Mouse (Mus musculus): Measurements from ENCODE around the gene Hoxb6.
A peak's percentile ranks its signal among the peaks of the same experiment; 100 is the strongest.

The Hoxb6 gene

DNA sequence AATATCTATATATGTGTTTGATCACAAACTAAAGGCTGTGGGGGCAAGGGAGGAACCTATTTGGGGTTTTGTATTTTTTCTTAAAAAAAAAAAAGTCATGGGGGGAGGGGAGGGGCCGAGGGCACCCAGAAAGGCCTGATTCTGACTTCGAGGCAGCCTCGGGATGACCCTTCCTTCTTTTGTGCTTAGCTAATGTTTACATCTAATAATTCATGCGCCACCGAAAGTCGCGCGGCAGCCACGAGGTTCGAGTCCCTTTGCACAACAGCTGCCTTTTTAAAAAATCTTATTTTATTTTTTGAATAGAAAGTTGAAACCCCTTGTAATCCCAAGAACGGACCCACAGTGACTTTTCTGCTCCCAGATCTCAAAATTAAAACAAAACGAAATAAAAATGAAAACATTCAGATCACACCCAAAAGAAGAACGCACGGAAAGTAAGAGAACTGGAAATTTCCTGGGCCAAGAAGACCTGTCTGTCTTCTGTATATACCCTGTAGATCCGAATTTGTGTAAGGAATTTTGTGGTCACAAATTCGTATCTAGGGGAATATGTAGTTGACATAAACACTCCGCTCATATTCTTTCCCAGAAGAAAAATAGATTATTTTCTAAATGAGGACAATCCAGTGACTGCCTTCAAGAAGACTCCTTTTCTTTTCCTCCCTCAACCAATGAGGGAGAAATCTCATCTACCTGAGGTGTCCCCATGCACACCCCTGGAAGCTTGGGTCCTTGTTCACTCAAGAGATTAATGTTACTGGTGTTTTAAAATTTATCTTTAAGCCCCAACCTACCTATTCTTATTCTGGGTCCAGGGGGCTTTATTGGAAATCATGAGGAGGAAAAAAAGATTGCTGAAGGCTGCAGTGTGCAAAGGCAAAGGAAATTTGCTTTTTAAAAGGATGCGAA, 24.7 kb downstream of the Hoxb6 start:
- DNase-seq (ENCODE audit: low spot score in 2 of 2): no peak

DNA sequence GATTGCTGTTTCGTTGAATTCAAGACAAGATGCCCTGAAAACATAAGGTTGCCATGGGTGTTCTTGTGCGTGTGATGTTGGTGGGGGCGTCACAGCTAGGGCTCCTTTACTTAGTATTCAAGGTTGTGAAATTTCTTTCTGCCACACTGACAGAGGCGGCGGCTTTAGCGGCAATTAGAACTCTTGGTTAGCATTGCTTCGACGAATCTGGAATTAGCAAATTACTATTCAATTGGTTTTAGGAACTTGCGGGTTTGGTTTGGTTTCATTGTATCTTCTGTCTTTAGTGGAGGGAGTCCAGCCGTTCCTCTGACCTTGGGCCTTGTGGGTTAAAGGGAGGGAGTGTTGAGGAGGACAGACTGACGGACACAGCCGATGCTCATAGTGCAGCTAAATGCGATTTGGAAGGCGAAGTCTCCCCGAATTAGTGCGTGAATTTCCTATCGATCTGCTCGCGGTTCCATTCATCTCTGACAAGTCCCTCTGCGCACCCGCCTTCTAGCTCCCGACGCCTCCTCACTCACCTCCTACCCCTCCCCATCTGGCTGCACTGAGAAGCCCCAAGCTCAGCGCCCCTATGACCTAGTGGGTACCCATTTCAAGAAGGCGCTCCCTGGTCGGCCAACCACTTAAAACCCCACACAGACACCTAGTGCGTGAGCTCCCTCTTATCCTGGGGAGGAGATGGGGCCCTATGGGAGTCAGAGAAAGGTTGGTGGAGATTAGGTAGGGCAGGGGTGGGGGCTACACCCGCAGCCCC, 25.5 kb downstream of the Hoxb6 start, which contains the start of gene Hoxb4:
TSS of gene Hoxb4 (plus strand) at position 660 of the 760 bp plus-strand sequence.
- DNase-seq (ENCODE audit: low spot score in 2 of 2): no peak

DNA sequence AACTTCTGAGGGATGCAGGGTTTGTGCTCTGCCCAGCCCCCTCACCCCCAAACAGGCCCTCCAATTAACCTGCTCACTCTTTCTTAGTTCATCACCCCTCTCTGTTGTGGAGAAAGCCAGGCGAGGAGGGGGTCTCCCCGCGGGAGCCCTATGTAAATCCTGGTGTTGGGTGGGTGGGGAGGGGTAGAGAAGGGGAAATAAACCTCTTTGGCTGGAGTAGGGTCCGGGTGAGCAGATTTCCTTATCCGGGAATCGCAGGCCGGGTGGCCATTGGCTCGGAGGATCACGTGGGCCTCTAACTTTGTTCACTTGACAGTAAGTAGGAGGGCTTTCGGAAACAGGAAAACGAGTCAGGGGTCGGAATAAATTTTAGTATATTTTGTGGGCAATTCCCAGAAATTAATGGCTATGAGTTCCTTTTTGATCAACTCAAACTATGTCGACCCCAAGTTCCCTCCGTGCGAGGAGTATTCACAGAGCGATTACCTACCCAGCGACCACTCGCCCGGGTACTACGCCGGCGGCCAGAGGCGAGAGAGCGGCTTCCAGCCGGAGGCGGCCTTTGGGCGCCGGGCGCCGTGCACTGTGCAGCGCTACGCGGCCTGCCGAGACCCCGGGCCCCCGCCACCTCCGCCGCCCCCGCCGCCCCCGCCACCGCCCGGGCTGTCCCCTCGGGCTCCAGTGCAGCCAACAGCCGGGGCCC, 26.2 kb downstream of the Hoxb6 start:
- DNase-seq (ENCODE audit: low spot score in 2 of 2): peak; percentile 53 to 58

DNA sequence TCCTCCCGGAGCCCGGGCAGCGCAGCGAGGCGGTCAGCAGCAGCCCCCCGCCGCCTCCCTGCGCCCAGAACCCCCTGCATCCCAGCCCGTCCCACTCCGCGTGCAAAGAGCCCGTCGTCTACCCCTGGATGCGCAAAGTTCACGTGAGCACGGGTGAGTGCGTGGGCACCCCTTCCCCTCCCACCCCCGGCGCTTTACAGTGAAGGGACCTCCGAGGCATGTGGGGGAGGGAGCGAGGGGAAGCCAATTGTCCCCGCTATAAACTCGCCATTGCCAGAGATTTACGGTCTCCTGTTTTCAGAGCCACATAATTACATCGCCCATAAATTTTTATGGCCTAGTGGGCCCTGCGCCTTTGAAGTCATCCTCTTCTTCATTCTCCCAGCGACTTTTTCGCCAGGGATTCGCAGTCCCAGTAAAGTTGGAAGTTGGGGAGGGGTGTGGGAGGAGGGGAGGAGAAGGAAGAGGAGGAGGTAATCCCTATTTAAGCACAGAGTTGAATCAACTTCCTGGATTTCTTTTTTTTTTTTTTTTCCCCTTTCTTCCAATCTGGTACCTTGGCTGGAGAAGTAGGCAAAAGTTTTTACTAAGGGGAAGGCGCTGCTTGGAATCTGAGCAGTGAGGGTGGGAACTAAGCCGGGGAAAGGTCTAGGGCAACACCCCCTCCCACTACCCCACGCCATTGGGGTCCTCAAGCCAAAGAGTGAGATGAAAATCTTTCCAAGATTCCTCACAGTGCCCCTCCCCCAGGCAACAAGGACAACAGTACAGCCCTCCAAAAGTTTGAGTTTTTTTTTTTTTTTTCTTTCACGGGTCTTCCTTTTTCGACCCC, 27.0 kb downstream of the Hoxb6 start:
- no peak for DNase-seq (ENCODE audit: low spot score in 2 of 2)

DNA sequence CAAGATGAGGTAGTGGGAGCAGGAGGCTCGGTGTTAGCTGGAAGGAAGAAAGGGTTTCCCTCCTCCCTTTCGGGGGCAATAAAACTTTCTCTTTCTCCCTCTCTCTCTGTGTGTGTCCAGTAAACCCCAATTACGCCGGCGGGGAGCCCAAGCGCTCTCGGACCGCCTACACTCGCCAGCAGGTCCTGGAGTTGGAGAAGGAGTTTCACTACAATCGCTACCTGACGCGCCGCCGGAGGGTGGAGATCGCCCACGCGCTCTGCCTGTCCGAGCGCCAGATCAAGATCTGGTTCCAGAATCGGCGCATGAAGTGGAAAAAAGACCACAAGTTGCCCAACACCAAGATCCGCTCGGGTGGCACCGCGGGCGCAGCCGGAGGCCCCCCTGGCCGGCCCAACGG, 27.6 kb downstream of the Hoxb6 start:
- DNase-seq (ENCODE audit: low spot score in 2 of 2): no peak

DNA sequence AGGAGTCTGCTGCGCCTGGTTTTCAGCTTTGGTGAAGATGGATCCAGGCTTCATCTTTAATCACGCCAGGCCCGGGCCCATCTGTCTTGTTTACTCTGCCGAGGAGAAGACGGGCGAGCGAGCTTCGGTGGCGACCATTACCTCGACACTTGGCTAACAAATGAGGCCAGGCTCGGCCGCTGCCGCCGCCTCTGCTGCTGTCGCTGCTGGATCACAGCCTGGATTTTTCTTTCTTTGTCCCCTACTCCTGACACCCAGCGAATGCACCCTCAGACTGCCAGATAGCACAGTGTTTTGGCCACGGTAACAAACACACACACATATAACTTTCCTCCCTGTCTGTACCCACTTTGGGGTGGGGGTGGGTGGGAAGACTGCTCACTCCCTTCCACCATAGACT, 28.4 kb downstream of the Hoxb6 start:
- DNase-seq (ENCODE audit: low spot score in 2 of 2): no peak

DNA sequence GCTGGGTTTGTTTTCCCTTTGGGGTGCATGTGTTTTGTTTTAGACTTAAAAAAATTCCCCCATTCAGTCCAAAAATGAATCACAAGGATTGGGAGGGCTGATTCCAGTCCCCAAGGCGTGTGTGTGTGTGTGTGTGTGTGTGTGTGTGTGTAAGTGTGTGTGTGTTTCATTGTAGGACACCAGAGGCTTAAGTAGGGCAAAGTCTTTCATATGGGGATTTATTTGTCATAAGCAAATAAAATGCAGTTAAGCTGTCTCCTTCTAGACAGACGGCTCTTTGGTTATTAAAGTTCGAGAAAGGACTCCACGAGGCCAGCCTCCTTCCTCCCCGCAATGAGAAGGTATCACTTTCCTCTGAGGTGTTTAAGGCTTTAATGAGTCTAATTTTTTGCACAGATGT, 29.6 kb downstream of the Hoxb6 start:
- no peak for DNase-seq (ENCODE audit: low spot score in 2 of 2)

DNA sequence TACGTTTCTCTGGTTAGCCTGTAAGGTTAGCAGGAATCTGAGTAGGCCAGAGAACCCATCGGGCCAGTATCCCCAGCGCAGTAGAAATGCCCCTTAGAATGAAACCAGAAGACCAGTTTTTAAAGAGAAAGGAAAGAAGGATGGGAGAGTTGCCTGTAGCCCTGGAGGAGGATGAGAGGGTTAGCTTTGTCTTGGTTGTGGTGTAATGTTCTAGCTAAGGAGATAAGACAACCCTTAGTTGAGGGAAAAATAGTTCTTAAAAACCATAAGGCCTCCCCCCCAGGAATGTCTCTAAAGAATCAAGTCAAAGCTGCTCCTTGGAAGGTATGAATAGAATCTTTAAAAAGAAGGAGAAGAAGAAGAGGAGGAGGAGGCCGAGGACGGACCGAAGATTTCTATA, 30.5 kb downstream of the Hoxb6 start:
- DNase-seq (ENCODE audit: low spot score in 2 of 2): no peak

DNA sequence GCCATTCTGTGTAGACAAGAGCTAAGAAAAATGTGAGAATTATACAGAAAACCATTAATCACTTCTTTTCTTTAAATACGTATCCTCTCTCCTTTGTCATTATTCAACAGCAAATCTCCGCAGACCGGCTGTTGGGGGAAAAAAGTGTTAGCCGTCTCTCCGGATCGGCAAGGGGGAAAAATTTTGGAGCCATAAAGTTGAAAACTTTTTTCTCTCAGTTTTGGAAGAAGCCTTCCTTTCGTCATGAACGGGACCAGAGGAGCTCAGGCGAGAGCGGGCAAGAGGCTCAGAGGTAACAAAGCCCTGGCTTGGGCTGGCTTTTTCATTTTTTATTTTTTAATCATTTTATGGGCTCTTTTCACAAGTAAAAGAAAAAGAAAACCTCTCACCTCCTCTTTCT, 30.9 kb downstream of the Hoxb6 start, which contains the start of gene Hoxb3:
TSS of gene Hoxb3 (plus strand) at position 173 of the 400 bp plus-strand sequence.
- no peak for DNase-seq (ENCODE audit: low spot score in 2 of 2)

DNA sequence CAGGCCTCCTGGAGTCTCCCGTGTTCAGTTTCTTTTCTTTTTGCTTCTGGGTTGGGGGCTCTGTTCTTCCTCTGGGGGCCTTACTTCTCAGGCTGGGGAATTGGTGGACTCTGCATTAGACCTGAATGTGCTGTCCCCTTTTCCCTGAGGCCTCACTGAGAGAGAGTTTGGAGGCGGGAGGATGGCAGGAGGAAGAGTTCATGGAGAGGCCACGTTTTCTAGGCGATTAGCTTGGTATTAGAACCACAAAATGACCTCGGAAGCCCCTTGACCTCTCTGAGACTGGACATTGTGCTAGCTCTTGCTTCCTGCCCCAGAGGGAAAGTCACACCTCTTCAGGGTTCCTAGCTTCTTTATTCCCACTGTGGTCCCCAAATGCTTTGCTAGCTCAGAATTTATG, 31.8 kb downstream of the Hoxb6 start:
- DNase-seq (ENCODE audit: low spot score in 2 of 2): no peak

DNA sequence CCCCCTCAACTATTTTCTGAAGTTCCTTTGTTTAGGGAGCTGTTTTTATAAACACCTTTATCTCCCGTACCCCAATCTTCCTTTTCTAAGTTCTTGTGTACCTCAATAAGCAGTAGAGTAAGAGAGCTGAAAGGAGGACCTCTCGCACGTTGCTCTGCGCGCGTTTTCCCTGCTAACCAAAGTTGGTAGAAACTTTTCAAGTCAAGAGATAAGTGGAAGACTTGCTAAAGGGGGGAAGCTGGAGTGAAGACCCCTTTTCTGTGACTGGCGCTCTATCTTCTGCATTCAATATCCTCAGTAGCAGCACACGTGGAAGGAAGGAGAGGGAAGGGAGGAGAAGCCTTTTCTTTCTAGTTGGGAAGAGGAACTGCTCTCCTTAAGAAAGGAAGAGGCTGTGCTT, 32.7 kb downstream of the Hoxb6 start:
- DNase-seq (ENCODE audit: low spot score in 2 of 2): no peak

DNA sequence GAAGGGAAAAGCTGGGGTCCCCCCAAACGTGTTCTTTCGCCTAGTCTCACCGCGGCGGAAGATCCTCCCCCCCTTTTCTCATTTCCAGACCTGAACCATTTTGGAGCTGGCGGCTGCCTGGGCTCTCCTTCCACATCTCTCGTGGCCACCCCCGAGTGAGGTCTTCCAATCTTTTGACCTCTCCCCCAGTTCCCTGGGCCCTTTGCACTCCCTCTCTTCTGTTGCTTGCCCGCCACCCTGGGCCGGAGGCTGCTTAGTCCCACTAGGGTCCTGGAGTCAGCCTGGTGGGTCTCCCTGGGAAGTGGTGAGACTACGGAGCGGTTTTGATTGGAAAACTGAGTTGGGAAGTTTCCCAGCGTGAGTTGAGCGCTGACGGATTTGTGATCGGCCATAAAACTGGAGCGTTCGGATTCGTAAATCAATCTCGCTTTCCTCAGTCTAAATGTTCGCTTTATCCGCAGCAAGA, 33.5 kb downstream of the Hoxb6 start:
- no peak for DNase-seq (ENCODE audit: low spot score in 2 of 2)

DNA sequence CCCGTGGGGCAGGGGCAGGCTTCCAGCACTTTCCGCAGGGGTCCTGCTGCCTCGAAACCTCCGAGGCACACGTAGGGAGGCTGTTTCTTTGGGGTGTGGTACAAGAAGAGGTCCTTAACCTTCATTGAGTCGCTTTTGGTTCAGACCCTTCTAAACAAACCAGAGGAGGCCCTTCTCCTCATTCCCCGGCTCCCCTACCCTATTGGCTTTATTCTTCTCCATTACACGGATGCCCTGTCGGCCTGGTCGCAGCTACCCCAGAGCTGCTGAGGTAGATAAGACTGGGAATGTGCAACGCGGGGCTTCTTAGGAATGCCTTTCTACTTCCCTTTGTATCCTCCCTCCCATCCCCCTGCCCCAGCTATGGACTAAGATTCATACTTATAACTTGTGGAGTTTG, 34.4 kb downstream of the Hoxb6 start:
- no peak for DNase-seq (ENCODE audit: low spot score in 2 of 2)

DNA sequence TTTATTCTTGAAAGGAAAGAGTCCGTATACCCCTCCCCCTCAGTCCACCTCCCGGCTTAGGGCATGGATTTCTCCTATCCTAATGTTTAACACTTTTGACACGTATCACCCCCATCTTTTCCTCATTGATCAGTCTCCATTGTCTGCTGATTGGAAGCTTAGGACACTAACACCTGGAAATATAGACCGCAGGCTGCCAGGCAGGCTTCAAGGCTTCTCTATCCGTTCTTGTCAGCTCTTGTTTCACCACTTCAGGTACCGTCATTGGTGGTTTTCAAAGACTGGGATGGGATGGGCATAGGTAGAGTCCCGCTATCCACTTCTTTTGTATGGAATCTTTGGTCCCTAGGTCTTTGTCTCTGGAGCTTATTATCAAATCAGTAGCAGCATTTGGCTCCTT, 34.8 kb downstream of the Hoxb6 start:
- DNase-seq (ENCODE audit: low spot score in 2 of 2): no peak

DNA sequence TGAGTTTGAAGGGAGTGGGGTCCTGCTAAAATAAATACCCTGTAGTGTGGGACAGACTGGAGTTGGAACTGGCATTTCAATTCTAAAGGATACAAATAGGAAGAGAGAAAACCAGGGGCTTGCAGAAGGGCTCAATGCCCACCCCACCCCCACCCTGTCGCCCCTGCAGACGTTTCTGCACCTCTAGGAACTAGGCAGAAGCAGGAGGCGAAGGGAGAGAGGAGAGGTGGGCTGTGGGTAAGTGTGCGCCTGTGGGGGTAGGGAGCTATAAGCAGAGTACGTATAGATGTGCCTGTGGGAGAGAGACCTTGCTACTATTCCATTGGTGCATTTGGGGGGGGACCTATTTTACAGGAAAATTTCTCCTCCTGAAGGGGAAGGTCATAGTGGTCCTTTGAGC, 35.5 kb downstream of the Hoxb6 start:
- no peak for DNase-seq (ENCODE audit: low spot score in 2 of 2)

DNA sequence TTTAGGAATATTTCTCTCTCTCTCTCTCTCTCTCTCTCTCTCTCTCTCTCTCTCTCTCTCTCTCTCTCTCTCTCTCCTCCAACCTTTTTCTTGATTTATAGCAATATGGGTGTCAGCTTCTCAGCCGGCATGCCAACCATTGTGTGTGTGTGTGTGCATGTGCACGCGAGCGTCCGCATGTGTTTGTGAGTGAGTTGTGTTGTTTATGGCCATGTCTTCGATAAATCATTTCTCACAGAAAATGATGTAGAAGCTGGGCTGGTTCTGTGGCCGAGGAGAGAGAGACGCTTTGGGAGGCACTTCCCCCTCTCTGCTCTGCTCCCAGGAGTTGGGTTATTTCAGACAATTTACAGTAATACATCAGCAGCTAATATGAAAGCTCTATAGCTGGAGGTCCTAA, 36.3 kb downstream of the Hoxb6 start:
- no peak for DNase-seq (ENCODE audit: low spot score in 2 of 2)

DNA sequence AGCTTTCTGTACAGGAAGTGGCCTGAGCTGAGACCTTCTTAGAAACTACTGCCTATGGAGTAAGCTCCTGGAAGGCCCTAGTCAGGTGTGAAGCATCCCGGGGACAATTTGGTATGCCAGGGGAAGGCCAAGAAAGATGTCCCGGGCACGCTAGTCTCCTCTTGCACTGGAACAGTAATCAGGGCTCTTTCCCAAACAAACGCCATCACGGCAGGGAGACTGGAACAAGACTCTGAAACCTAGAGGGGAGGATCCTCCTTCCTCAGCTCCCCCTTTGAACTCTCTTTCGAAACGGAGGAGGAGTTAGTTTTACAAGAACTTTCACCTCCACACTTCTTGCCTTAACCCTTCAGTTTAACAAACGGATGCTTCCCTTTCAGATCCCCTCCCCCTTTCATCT, 39.8 kb downstream of the Hoxb6 start:
- DNase-seq (ENCODE audit: low spot score in 2 of 2): no peak

DNA sequence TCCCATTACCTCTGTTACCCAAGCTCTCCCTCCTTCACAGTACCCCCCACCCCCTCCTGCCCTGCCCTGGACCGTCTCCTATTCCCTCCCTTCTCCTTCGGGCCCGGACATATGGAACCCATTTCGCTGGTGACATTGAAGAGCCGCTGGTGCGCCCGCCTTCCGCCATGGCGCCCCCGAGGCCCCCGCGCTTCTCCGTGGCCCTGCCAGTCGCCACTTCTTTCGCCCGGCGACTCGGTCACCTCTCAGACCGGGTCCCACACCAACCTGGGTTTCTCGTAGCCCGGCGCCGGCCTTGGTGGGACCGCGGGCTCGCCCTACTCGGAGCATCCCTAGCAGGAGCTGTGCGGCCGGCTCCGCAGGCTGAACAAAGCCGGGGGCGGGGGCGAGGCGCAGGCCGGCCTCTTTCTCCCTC, 40.3 kb downstream of the Hoxb6 start:
- no peak for DNase-seq (ENCODE audit: low spot score in 2 of 2)

DNA sequence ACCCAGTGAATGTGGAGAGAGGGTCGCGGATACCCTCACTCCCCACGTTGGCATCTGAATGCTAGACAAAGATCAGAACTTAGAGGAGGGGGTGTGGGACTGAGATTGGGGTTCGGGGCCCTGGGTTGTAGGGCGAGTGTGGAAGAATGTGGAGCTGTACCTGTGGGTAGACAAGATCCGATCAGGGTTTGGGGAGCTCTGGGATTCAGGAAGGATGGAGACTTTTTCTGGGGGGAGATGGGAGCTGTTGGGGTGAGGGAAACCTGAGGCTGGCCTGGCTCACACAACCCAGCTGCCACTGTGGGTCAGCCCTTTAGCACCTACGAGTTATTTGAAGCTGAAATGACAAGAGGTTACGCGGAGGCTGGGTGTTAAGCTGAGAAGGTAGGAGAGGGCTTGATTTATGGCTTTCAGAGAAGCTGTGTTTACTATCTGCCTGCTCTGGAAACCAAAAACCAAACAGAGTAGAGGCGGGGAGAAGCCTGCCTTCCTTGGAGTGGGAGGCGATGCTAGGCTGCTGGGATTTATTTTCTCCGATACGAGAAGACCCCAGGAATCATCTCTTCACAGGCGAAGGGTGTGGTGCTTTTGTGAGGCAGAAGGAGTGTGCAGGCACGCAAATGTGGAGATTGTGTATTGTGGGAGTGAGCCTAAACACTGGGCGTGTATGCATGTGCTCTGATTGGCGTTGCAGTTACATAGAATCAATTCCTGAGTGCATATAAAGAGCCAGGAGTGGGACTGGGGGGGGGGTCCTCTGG, 41.1 kb downstream of the Hoxb6 start:
- DNase-seq (ENCODE audit: low spot score in 2 of 2): no peak

DNA sequence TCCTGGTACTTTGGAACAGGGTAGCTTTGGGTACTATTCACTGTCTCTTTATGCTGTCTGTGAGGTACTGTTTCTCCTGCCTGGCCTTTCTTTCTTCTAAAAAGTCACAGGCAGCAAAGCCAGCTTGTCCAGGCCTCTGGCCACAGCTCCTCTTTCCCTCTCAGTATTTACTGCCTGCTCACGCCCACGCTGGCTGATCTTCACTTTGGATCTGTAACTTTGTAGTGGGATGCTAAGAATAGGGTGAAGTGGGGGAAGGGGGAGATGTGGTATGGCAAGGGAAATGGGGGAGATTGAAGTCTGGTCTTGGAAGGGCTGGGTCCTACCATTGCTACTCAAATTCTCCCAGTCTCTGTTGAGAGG, 41.7 kb downstream of the Hoxb6 start:
- DNase-seq (ENCODE audit: low spot score in 2 of 2): no peak

DNA sequence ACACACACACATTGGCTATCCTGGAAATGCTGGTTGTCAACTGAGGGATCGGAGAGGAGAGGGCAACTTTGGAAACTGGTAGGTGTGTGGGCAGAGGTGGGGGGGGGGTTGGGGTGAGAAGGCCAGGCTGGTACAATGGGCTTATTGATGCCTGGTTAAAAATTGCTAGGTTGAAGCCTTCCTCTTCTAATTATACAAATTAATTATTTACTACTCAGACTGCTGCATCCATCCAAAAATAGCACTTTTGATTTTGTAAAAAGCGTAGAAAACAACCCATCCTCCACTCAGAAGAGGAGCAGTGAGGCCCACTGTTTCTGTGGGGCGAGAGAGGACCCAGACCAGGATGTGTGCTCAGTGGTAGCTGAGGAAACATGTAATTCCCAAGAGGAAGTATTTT, 42.7 kb downstream of the Hoxb6 start:
- no peak for DNase-seq (ENCODE audit: low spot score in 2 of 2)
